Mouse (Mus musculus) heart, adult 11 months (tissue): ENCODE results near the gene Gm9195.

Experiments
- DNase-seq: peaks from one replicate; pipeline ENCODE4 v3.0.0; 2022

Gm9195 gene

DNA sequence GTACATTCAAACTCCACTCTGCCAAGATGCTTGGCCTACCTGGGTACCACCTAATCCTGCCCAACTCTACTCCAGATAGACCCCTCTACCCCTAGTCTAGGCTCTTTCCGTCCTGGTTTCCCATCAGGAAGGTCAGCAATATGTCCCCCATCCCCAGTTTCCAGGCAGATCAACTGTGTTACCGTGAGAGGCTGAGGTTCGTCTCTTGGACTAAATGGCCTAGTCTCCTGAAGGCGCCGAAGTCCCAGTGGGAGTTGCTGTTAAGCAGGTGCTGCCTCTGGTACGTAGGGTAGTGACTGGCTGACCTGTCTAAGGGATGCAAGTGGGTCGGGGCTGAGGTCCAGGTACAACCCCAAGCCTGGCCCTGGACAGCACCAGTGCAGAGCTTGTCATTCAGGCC lies 50.7 kb downstream of the Gm9195 start:
- DNase-seq = peak; percentile 71

DNA sequence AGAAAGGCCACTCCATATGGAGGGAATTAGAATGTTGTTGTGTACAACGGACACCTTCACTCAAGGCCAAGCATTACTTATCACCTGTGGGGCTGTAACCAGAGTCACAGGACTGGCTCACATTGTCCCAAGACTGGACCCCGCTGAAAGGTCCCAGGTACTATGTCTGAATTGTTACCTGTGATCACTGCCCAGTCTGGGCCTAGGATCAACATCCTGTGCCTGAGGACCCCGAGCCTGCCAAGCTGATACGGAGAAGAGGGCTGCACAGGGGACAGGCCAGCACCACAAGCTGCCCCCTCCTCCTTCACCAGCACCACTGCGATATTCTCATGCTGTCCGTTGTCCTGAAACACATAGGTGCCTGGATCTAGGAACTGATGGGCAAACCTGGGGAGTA lies 51.2 kb downstream of the Gm9195 start:
- peak; percentile 76 for DNase-seq

DNA sequence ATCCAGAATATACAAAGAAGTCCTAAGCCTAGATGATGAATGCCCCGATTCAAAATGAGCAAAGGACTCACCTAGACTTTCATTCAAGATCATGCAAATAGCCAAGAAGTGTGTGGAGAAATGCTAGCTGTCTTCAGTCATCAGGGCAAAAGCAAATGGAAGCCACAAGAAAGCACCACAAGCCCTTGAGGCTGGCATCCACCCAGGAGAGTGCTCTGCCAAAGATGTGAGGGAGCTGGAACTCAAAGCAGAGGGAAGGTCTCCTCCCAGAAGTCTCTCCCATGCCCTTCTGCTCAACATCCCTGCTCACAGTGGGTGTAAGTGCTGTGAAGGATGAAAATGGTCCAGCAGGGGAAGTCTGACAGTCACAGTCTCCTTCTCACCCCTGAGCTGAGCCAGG lies 52.7 kb downstream of the Gm9195 start:
- no peak for DNase-seq

DNA sequence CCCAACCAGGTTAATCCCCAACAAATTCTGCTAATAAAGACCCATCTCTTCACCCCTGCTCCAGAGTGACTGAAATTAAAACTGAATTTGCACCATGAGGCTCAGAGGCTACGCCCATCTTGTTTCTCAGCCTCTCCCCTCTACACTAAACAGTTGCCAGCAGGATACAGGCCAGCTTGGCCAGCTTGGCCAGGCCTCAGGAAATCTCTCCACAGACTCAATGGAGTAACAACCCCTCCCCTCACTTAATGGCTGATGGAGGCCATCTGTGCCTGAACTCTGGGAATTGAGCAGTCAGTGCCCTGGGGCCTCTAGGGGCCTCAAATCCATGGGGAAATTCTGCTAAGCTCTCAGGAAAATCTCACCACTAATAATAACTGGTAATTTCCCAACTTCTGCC lies 101.9 kb downstream of the Gm9195 start:
- peak; percentile 99 for DNase-seq

DNA sequence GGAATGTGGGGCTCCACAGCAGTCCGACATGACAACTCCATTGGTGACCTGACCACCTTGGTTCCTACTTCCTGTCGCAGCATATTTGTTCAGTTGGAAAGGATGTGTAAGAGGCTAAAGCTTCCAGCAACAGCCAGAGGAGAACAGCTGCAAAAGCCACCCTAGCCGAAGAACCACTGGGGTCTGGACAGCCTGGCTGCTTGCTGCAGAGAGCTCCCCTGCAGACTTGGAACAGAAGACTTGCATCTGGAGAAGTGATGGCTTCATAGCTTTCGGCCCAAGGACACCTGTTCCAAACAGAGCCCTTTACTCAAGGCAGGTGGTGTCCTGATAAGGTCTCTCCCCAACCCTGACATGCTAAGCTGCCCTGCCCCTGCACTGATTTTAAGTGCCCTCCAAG lies 102.3 kb downstream of the Gm9195 start:
- DNase-seq = peak; percentile 95

DNA sequence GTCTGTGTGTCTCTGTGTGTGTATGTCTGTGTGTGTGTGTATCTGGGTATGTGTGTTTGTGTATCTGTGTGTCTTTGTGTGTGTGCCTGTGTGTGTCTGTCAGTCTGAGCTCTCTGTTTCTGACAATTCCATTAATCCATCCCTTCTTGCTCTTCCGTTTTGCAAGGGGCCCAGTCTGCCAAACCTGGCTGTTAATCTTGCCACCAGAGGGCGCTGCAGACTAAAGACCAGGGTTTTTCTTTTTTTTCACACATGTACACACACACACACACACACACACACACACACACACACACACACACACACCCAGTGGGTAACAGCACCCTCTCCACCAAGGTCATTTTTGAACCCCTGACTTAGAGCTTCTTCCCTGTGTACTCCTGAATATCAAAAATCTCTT lies 114.4 kb downstream of the Gm9195 start:
- DNase-seq = peak; percentile 52
